Mouse (Mus musculus) left cerebral cortex, adult 2 months (tissue): ENCODE results near the gene Gm49673. TPM values are rescaled to one million over a fixed set of nuclear protein-coding genes. Genes with fewer than 3 reads are reported as not detected.
"Not testable (repeated sequence)": the region's sequence is repeated elsewhere in the genome, so short reads cannot be mapped to it uniquely, and the experiment has no call there.

ENCODE experiments used
- DNase-seq, 2 experiments: peaks; one replicate each; pipeline ENCODE4 v3.0.0; 2021 to 2022; ENCODE audit warnings: low spot score in 2 of 2, mixed read lengths in 1 of 2; ENCODE audit errors: extremely low spot score in 1 of 2
- H3K27ac ChIP-seq: fragments of 200-600 bp; 2 replicates; pipeline ENCODE4 v1.8.1; 2022
- H3K4me3 ChIP-seq: fragments of 200-600 bp; 2 replicates; pipeline ENCODE4 v1.8.1; 2022
- CTCF ChIP-seq: fragments of 200-600 bp; IDR thresholded peaks from 2 replicates; pipeline ENCODE4 v1.8.1; 2022; ENCODE audit warnings: antibody characterized with exemption, mild to moderate bottlenecking, moderate library complexity
- intact Hi-C: fragments of 180-260 bp; cut with DNase I; formaldehyde crosslinking; loops from one replicate; pipeline ENCODE4 v1.15.1; 2025
- long read RNA-seq, 2 experiments: library from polyadenylated mRNA; stranded (forward); transcript quantifications; one replicate each; pipeline ENCODE4 v2.0.0; 2021; ENCODE audit warnings: borderline mapping rate in 2 of 2
- total RNA-seq, 2 experiments: library from RNA; stranded (reverse); gene quantifications; 2 replicates each; pipeline ENCODE4 v1.2.3; 2021

Gene Gm49673
- under 1 TPM; 0.18 to 0.61 TPM for total RNA-seq
- long read RNA-seq, experiment 1, partial matches to known transcripts = 0 of 1 reads
- long read RNA-seq, experiment 1, other reads (novel, unspliced or antisense) = 1 of 1 reads
- long read RNA-seq, experiment 2, partial matches to known transcripts = 0 of 1 reads
- long read RNA-seq, experiment 2, other reads (novel, unspliced or antisense) = 1 of 1 reads

- intact Hi-C loops, H3K27ac ChIP-seq, DNase-seq: not testable (repeated sequence)
- H3K4me3 ChIP-seq = peak within 1 kb of the TSS; percentile 52
Measured at GRCm38 (mm10) chr17:8147439-8148316, at the start of gene Gm49673, which contains the start of gene Rnaset2a. Gene Gm49673, minus strand, starts transcription at chr17:8147788. Gene Rnaset2a, minus strand, starts transcription at chr17:8148097.

- TF ChIP-seq CTCF = no peak
- no peak for DNase-seq
- intact Hi-C loops = loop anchor here (5.0 kb wide), 1 partner anchor 106 kb away; no protein-coding TSS in a partner anchor
- Histone ChIP-seq H3K27ac (no peak overlapping the region), H3K4me3 (no peak overlapping the region)
Measured at GRCm38 (mm10) chr17:8195685-8196376, 48.2 kb upstream of the Gm49673 start.

- DNase-seq = no peak
- intact Hi-C loops = no loop called here
- Histone ChIP-seq H3K4me3 (no peak overlapping the region), H3K27ac (no peak overlapping the region)
- TF ChIP-seq CTCF = no peak
Measured at GRCm38 (mm10) chr17:8193678-8194077, 46.1 kb upstream of the Gm49673 start.

- intact Hi-C loops = no loop called here
- no peak overlapping the region for H3K4me3 ChIP-seq
- no peak overlapping the region for H3K27ac ChIP-seq
- DNase-seq = no peak
- no peak for TF ChIP-seq CTCF
Measured at GRCm38 (mm10) chr17:8184217-8184616, 36.6 kb upstream of the Gm49673 start.

GRCm38 (mm10) chr17:8183815-8184214, 36.2 kb upstream of the Gm49673 start:
- Histone ChIP-seq H3K27ac (no peak overlapping the region), H3K4me3 (no peak overlapping the region)
- no peak for TF ChIP-seq CTCF
- intact Hi-C loops = no loop called here
- no peak for DNase-seq

- DNase-seq = no peak
- H3K4me3 ChIP-seq = no peak overlapping the region
- intact Hi-C loops = no loop called here
- no peak overlapping the region for H3K27ac ChIP-seq
- no peak for TF ChIP-seq CTCF
Measured at GRCm38 (mm10) chr17:8177090-8177489, 29.5 kb upstream of the Gm49673 start.

GRCm38 (mm10) chr17:8171081-8171480, 23.5 kb upstream of the Gm49673 start:
- Histone ChIP-seq H3K4me3 (no peak overlapping the region), H3K27ac (no peak overlapping the region)
- DNase-seq = no peak
- intact Hi-C loops = no loop called here
- TF ChIP-seq CTCF = no peak

GRCm38 (mm10) chr17:8170331-8170730, 22.7 kb upstream of the Gm49673 start:
- intact Hi-C loops = no loop called here
- TF ChIP-seq CTCF = no peak
- Histone ChIP-seq H3K27ac (no peak overlapping the region), H3K4me3 (no peak overlapping the region)
- no peak for DNase-seq

- DNase-seq, H3K27ac ChIP-seq, intact Hi-C loops, H3K4me3 ChIP-seq: not testable (repeated sequence)
Measured at GRCm38 (mm10) chr17:8167436-8167835, 19.8 kb upstream of the Gm49673 start.

GRCm38 (mm10) chr17:8166454-8166853, 18.9 kb upstream of the Gm49673 start:
- H3K27ac ChIP-seq, DNase-seq, intact Hi-C loops: not testable (repeated sequence)
- H3K4me3 ChIP-seq = peak overlapping the region; percentile 50

GRCm38 (mm10) chr17:8165977-8166376, 18.4 kb upstream of the Gm49673 start:
- H3K27ac ChIP-seq, DNase-seq, intact Hi-C loops: not testable (repeated sequence)
- H3K4me3 ChIP-seq = peak overlapping the region; percentile 50

- intact Hi-C loops, H3K27ac ChIP-seq: not testable (repeated sequence)
- peak; percentile 35 to 37 for DNase-seq
Measured at GRCm38 (mm10) chr17:8165608-8165945, 18.0 kb upstream of the Gm49673 start.

GRCm38 (mm10) chr17:8164701-8165607, 17.4 kb upstream of the Gm49673 start, which contains the start of gene Fgfr1op:
Gene Fgfr1op, plus strand, starts transcription at chr17:8165501.
- Histone ChIP-seq H3K4me3 (peak within 1 kb of the TSS; percentile 50), H3K27ac (peak within 1 kb of the TSS; percentile 82)
- intact Hi-C loops = not testable (repeated sequence)
- peak; percentile 58 to 70 for DNase-seq

More at GRCm38 (mm10) chr17:8165608-8165945, 18.0 kb upstream of the Gm49673 start:
- peak overlapping the region; percentile 50 for H3K4me3 ChIP-seq
